Mouse (Mus musculus) embryonic stem cell, embryonic (primary cell): ENCODE data around the gene Edem3.

Experiments
- CTCF ChIA-PET, 4 experiments: fragments of 300-600 bp in 2 of 4; fragments of 350-600 bp in 2 of 4; sonication (Branson Sonifier 250); formaldehyde crosslinking; loops; one replicate each; lab custom pipeline; 2022; ENCODE audit warnings: inconsistent platforms in 2 of 4; lab: Charles Lee
- POLR2A ChIA-PET, 4 experiments: fragments of 300-600 bp in 2 of 4; fragments of 350-600 bp in 2 of 4; sonication (Branson Sonifier 250); formaldehyde crosslinking; loops; one replicate each; lab custom pipeline; 2022; ENCODE audit warnings: antibody characterized with exemption in 4 of 4, inconsistent platforms in 1 of 4; lab: Charles Lee

Gene Edem3

GRCm38 (mm10) chr1:151845252-151845832, 90.2 kb downstream of the Edem3 start:
- ChIA-PET CTCF (interaction anchor here in 2 of 4 experiments (1.7 to 3.6 kb wide), 3 partner anchors 16 to 445 kb away, joined by 8 to 11 read pairs (median 9); no protein-coding TSS in a partner anchor), POLR2A (interaction anchor here in 2 of 4 experiments (0.8 to 1.7 kb wide), 3 partner anchors 36 to 39 kb away, joined by 3 to 5 read pairs (median 4); no protein-coding TSS in a partner anchor)

GRCm38 (mm10) chr1:151845926-151846782, 91.0 kb downstream of the Edem3 start:
- CTCF ChIA-PET = interaction anchor here in 3 of 4 experiments (0.6 to 3.6 kb wide), 7 partner anchors 15 to 523 kb away, joined by 3 to 11 read pairs (median 4); no protein-coding TSS in a partner anchor
- POLR2A ChIA-PET = interaction anchor here in 2 of 4 experiments (0.8 to 1.7 kb wide), 5 partner anchors 18 to 43 kb away, joined by 3 to 5 read pairs (median 3); no protein-coding TSS in a partner anchor

GRCm38 (mm10) chr1:151848286-151848685, 93.1 kb downstream of the Edem3 start:
- CTCF ChIA-PET = interaction anchor here in 1 of 4 experiments (2.5 to 3.6 kb wide), 2 partner anchors 13 to 443 kb away, joined by 7 to 9 read pairs; no protein-coding TSS in a partner anchor
- POLR2A ChIA-PET = interaction anchor here in 1 of 4 experiments (0.8 kb wide), 1 partner anchor 30 kb away, joined by 4 read pairs; no protein-coding TSS in a partner anchor

- POLR2A ChIA-PET = interaction anchor here in 3 of 4 experiments (0.6 to 1.9 kb wide), 7 partner anchors 10 to 95 kb away, joined by 3 to 6 read pairs (median 3); no protein-coding TSS in a partner anchor
- CTCF ChIA-PET = interaction anchor here (0.5 to 2.5 kb wide), 6 partner anchors 11 to 441 kb away, joined by 3 to 15 read pairs (median 6); no protein-coding TSS in a partner anchor
Measured at GRCm38 (mm10) chr1:151849993-151850608, 94.9 kb downstream of the Edem3 start.

GRCm38 (mm10) chr1:151851051-151851848, 96.1 kb downstream of the Edem3 start:
- CTCF ChIA-PET = interaction anchor here in 2 of 4 experiments (0.7 to 2.1 kb wide), 3 partner anchors 10 to 440 kb away, joined by 7 to 21 read pairs (median 15); no protein-coding TSS in a partner anchor
- POLR2A ChIA-PET = interaction anchor here in 2 of 4 experiments (0.9 to 1.9 kb wide), 2 partner anchors 11 to 31 kb away, joined by 3 to 6 read pairs; no protein-coding TSS in a partner anchor

- CTCF ChIA-PET = interaction anchor here in 1 of 4 experiments (0.7 kb wide), 1 partner anchor 439 kb away, joined by 21 read pairs; no protein-coding TSS in a partner anchor
- POLR2A ChIA-PET = interaction anchor here in 1 of 4 experiments (1.0 kb wide), 1 partner anchor 30 kb away, joined by 3 read pairs; no protein-coding TSS in a partner anchor
Measured at GRCm38 (mm10) chr1:151851976-151852375, 96.8 kb downstream of the Edem3 start.

- POLR2A ChIA-PET = no interaction called here
- CTCF ChIA-PET = interaction anchor here in 1 of 4 experiments (0.6 kb wide), 1 partner anchor 433 kb away, joined by 4 read pairs; no protein-coding TSS in a partner anchor
Measured at GRCm38 (mm10) chr1:151855561-151855960, 100.4 kb downstream of the Edem3 start.

GRCm38 (mm10) chr1:151858474-151858873, 103.3 kb downstream of the Edem3 start:
- POLR2A ChIA-PET = interaction anchor here in 1 of 4 experiments (1.3 kb wide), 1 partner anchor 22 kb away, joined by 3 read pairs; no protein-coding TSS in a partner anchor
- CTCF ChIA-PET = interaction anchor here in 1 of 4 experiments (0.6 kb wide), 1 partner anchor 412 kb away, joined by 3 read pairs; no protein-coding TSS in a partner anchor

- CTCF ChIA-PET = interaction anchor here (0.5 to 2.6 kb wide), 31 partner anchors 9 to 452 kb away, joined by 3 to 15 read pairs (median 3); no protein-coding TSS in a partner anchor
- POLR2A ChIA-PET = interaction anchor here in 3 of 4 experiments (0.5 to 3.2 kb wide), 13 partner anchors 11 to 525 kb away, joined by 3 to 36 read pairs (median 4); partner anchors contain the start of genes Edem3 (in 1 of the 3), Rnf2 (in 1 of the 3) and Tsen15 (in 1 of the 3)
Measured at GRCm38 (mm10) chr1:151861334-151861995, 106.3 kb downstream of the Edem3 start.

- CTCF ChIA-PET = interaction anchor here (0.5 to 2.6 kb wide), 16 partner anchors 9 to 451 kb away, joined by 3 to 15 read pairs (median 5); no protein-coding TSS in a partner anchor
- POLR2A ChIA-PET = interaction anchor here in 2 of 4 experiments (0.7 to 3.2 kb wide), 8 partner anchors 13 to 525 kb away, joined by 3 to 36 read pairs (median 4); partner anchors contain the start of genes Edem3 (in 1 of the 2) and Tsen15 (in 1 of the 2)
Measured at GRCm38 (mm10) chr1:151862109-151862508, 106.9 kb downstream of the Edem3 start.

GRCm38 (mm10) chr1:151863135-151863796, 108.1 kb downstream of the Edem3 start:
- ChIA-PET POLR2A (interaction anchor here in 2 of 4 experiments (0.7 to 2.7 kb wide), 8 partner anchors 9 to 46 kb away, joined by 3 to 37 read pairs (median 6); no protein-coding TSS in a partner anchor), CTCF (no interaction called here)

GRCm38 (mm10) chr1:151863797-151864147, 108.6 kb downstream of the Edem3 start:
- CTCF ChIA-PET = no interaction called here

GRCm38 (mm10) chr1:151864326-151864725, 109.2 kb downstream of the Edem3 start:
- ChIA-PET CTCF (no interaction called here), POLR2A (interaction anchor here in 2 of 4 experiments (0.5 to 2.7 kb wide), 9 partner anchors 8 to 661 kb away, joined by 3 to 37 read pairs (median 4); no protein-coding TSS in a partner anchor)

More at GRCm38 (mm10) chr1:151863797-151864147, 108.6 kb downstream of the Edem3 start:
- POLR2A ChIA-PET = interaction anchor here in 2 of 4 experiments (0.5 to 2.7 kb wide), 10 partner anchors 9 to 661 kb away, joined by 3 to 37 read pairs (median 4); no protein-coding TSS in a partner anchor
